Mouse (Mus musculus) midbrain, embryonic 11.5 days (tissue): ENCODE measurements around the gene Chrna1. TPM values are rescaled to one million over a fixed set of nuclear protein-coding genes. Genes with fewer than 3 reads are reported as not detected.

ENCODE experiments used
- ATAC-seq: fragments of 200-750 bp; cut with Nextera tagmentation; 2 replicates; pipeline ENCODE4 v1.8.0; 2017; ENCODE audit warnings: moderate TSS enrichment, moderate library complexity; ENCODE audit not compliant: low FRiP score
- DNase-seq: peaks from one replicate; pipeline ENCODE4 v3.0.0; 2015; ENCODE audit warnings: low spot score; ENCODE audit errors: missing footprints
- H3K27ac ChIP-seq: fragments of 300-500 bp; sonication (generic); 2 replicates; pipeline ENCODE4 v1.5.1; 2014; ENCODE audit warnings: low read depth, low read length
- H3K27me3 ChIP-seq: fragments of 300-500 bp; sonication (generic); 2 replicates; pipeline ENCODE4 v1.6.1; 2014; ENCODE audit warnings: mild to moderate bottlenecking, low read length, moderate library complexity, mixed read lengths; ENCODE audit not compliant: control insufficient read depth, insufficient read depth
- H3K36me3 ChIP-seq: fragments of 300-500 bp; sonication (generic); 2 replicates; pipeline ENCODE4 v1.6.1; 2014; ENCODE audit warnings: mild to moderate bottlenecking, low read length, moderate library complexity, mixed read lengths; ENCODE audit not compliant: control insufficient read depth, insufficient read depth
- H3K4me1 ChIP-seq: fragments of 300-500 bp; sonication (generic); 2 replicates; pipeline ENCODE4 v1.6.1; 2014; ENCODE audit warnings: low read length; ENCODE audit not compliant: control insufficient read depth, insufficient read depth
- H3K4me2 ChIP-seq: fragments of 300-500 bp; sonication (generic); 2 replicates; pipeline ENCODE4 v1.6.1; 2014; ENCODE audit warnings: mild to moderate bottlenecking, moderate library complexity
- H3K4me3 ChIP-seq: fragments of 300-500 bp; sonication (generic); 2 replicates; pipeline ENCODE4 v1.5.1; 2014; ENCODE audit warnings: low read depth, low read length
- H3K9ac ChIP-seq: fragments of 300-500 bp; sonication (generic); 2 replicates; pipeline ENCODE4 v1.6.1; 2014; ENCODE audit warnings: low read length
- H3K9me3 ChIP-seq: fragments of 300-500 bp; sonication (generic); 2 replicates; pipeline ENCODE4 v1.6.1; 2016; ENCODE audit warnings: low read length; ENCODE audit not compliant: control insufficient read depth
- WGBS: fragments of 180-500 bp; shearing (Covaris S2); extraction: QIAGEN DNeasy Blood & Tissue Kit; methylation state at CpG from one replicate; pipeline ENCODE4 v1.1.7; 2014; 5-methylcytosine and 5-hydroxymethylcytosine counted together
- polyA plus RNA-seq: library from polyadenylated mRNA; unstranded; fragments of >200 nt; fragmentation: Nextera tagmentation; extraction: Ambion mirVana; gene quantifications from 2 replicates; pipeline ENCODE4 v1.2.1, GENCODE M21; 2014

The Chrna1 gene
- polyA plus RNA-seq, 1 experiment from 2014 or later: 0.25 TPM

DNA sequence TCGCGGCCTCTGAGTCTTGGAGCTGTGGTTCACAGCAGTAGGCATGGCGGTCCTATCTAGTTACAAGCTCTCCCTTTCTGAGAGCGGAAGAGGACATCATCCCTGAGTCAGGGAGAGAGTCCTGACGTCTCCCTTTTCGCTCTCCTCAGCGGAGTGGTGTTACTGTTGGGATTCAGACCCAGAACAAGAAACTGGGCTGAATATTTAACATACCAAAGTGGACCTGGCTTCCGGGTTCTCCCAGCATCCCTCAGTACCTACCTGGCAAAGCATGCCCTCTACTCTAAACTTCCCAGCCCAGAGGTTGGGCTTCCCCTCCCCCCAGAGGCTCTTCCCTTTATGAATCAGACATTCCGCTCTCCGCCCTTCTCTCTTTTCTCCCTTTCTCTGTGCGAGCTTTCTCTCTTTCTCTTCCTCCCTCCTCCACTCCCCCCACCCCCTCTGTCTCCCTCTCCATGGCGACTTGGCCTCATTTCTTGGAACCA lies 5.3 kb upstream of the Chrna1 start:
- Histone ChIP-seq H3K4me3 (peak overlapping the region; percentile 38), H3K4me2 (peak overlapping the region; percentile 68), H3K27ac (no peak overlapping the region), H3K36me3 (no peaks in the 10 kb centered on the region), H3K4me1 (peaks cover 8% of the 10 kb centered on the region; the same call in 1 of the 2 replicates), H3K27me3 (no peaks in the 10 kb centered on the region), H3K9ac (peak overlapping the region; percentile 54), H3K9me3 (no peaks in the 10 kb centered on the region)
- peak; percentile 92 for DNase-seq
- ATAC-seq: peak; percentile 23; the same call in 1 of the 2 replicates
- 12% methylated on average over 12 of the region's 12 CpGs for WGBS

GRCm38 (mm10) chr2:73584645-73585346 lies 4.7 kb upstream of the Chrna1 start:
- DNase-seq: peak; percentile 98
- ATAC-seq: peak; percentile 82
- Histone ChIP-seq H3K4me3 (peak overlapping the region; percentile 38), H3K4me1 (peaks cover 7% of the 10 kb centered on the region; the same call in 1 of the 2 replicates), H3K36me3 (no peaks in the 10 kb centered on the region), H3K4me2 (peak overlapping the region; percentile 68), H3K27ac (no peak overlapping the region), H3K27me3 (no peaks in the 10 kb centered on the region), H3K9me3 (no peaks in the 10 kb centered on the region), H3K9ac (peak overlapping the region; percentile 54)
- 4% methylated on average over 17 of the region's 18 CpGs for WGBS

- Histone ChIP-seq H3K4me1 (peaks cover 7% of the 10 kb centered on the region; the same call in 1 of the 2 replicates), H3K9me3 (no peaks in the 10 kb centered on the region), H3K4me3 (no peak overlapping the region), H3K27me3 (no peaks in the 10 kb centered on the region; the same call in 1 of the 2 replicates), H3K4me2 (no peak overlapping the region), H3K27ac (no peak overlapping the region), H3K9ac (no peak overlapping the region), H3K36me3 (no peaks in the 10 kb centered on the region)
- WGBS: 86% methylated on average over 5 of the region's 5 CpGs
- DNase-seq: no peak
- no peak for ATAC-seq
Observed at GRCm38 (mm10) chr2:73580720-73581119, 582 bp upstream of the Chrna1 start.

DNA sequence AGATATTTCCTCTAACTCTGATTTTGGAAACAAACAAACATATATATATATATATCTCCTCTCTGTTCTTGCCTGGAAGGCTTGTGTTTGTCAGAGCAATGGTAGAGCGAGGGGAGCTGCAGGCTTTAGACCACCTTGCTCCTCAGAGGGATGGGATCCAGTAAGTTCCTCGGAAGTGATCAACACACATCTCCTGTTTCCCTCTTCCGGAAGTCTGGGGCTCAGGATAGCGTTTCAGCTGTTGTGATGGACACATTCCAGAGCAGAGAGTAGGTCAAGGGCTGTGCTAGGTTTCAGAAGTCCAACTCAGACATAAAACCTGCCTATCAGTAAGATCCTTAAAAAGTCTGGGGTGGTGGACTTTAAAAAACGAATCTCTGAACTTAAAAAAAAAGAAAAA lies 970 bp downstream of the Chrna1 start:
- H3K9me3 ChIP-seq: no peaks in the 10 kb centered on the region
- DNase-seq (no peak), ATAC-seq (no peak)
- H3K4me3 ChIP-seq: no peak overlapping the region
- H3K27ac ChIP-seq: no peak overlapping the region
- WGBS: 74% methylated on average over 5 of the region's 5 CpGs
- no peaks in the 10 kb centered on the region for H3K36me3 ChIP-seq
- H3K4me1 ChIP-seq: no peaks in the 10 kb centered on the region
- H3K9ac ChIP-seq: no peak overlapping the region
- no peak overlapping the region for H3K4me2 ChIP-seq
- no peaks in the 10 kb centered on the region; the same call in 1 of the 2 replicates for H3K27me3 ChIP-seq

DNA sequence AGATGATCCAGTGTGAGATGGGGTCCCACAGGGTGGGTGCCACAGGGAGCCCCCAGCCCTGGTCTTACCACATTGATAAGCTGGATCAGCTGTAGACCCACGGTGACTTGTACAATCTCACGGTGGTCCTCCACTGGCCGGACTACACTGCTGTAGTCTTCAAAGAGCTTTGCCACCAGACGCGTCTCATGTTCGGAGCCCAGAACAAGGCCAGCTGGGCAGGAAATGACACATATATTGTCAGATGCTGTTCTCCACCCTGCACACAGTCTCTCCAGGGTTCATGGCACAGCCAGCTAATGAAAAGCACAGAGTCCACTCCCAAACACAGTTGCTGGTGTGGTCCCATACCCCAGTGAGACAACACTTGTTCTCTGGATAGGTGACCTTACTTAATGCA lies 5.7 kb downstream of the Chrna1 start:
- ATAC-seq (no peak), DNase-seq (no peak)
- H3K9ac ChIP-seq: no peak overlapping the region
- no peaks in the 10 kb centered on the region; the same call in 1 of the 2 replicates for H3K27me3 ChIP-seq
- H3K4me3 ChIP-seq: no peak overlapping the region
- no peaks in the 10 kb centered on the region for H3K36me3 ChIP-seq
- peaks cover 4% of the 10 kb centered on the region; the same call in 1 of the 2 replicates for H3K4me1 ChIP-seq
- H3K4me2 ChIP-seq: no peak overlapping the region
- WGBS: 80% methylated on average over 6 of the region's 6 CpGs
- H3K9me3 ChIP-seq: no peaks in the 10 kb centered on the region
- H3K27ac ChIP-seq: no peak overlapping the region

DNA sequence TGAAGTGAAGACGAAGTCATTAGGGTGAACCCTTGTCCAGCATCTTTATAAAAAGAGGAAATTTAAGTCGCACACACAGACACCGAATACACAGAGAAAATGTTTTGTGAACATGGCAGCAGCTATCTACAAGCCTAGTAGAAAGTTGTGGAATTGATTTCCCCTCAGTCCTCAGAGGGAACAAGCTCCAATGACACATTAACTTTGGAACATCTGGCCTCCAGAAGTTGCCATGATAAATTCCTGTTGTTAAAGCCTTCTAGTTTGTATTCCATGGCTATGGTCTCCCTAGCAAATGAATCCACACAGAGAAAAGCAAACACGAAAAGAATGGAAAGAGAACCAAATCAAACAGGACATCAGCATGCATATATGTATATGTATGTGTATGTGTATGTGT lies 6.6 kb downstream of the Chrna1 start:
- Histone ChIP-seq H3K27me3 (no peaks in the 10 kb centered on the region; the same call in 1 of the 2 replicates), H3K36me3 (no peaks in the 10 kb centered on the region), H3K27ac (no peak overlapping the region), H3K4me2 (no peak overlapping the region), H3K4me3 (no peak overlapping the region), H3K4me1 (peaks cover 4% of the 10 kb centered on the region; the same call in 1 of the 2 replicates), H3K9ac (no peak overlapping the region), H3K9me3 (no peaks in the 10 kb centered on the region)
- DNase-seq (peak; percentile 73), ATAC-seq (no peak)
- WGBS: 86% methylated on average over 4 of the region's 4 CpGs

- peaks cover 4% of the 10 kb centered on the region; the same call in 1 of the 2 replicates for H3K4me1 ChIP-seq
- peak overlapping the region; percentile 26 for H3K4me3 ChIP-seq
- H3K27me3 ChIP-seq: no peaks in the 10 kb centered on the region; the same call in 1 of the 2 replicates
- no peaks in the 10 kb centered on the region for H3K9me3 ChIP-seq
- peak; percentile 95 for ATAC-seq
- 0 out of 2 replicates have a peak overlapping the region, but pooled peaks have one; percentile 25 for H3K27ac ChIP-seq
- WGBS: 31% methylated on average over 23 of the region's 23 CpGs
- H3K36me3 ChIP-seq: no peaks in the 10 kb centered on the region
- no peak overlapping the region for H3K9ac ChIP-seq
- H3K4me2 ChIP-seq: peak overlapping the region; percentile 39
- peak; percentile 97 for DNase-seq
Observed at GRCm38 (mm10) chr2:73572539-73573372, 7.4 kb downstream of the Chrna1 start.

DNA sequence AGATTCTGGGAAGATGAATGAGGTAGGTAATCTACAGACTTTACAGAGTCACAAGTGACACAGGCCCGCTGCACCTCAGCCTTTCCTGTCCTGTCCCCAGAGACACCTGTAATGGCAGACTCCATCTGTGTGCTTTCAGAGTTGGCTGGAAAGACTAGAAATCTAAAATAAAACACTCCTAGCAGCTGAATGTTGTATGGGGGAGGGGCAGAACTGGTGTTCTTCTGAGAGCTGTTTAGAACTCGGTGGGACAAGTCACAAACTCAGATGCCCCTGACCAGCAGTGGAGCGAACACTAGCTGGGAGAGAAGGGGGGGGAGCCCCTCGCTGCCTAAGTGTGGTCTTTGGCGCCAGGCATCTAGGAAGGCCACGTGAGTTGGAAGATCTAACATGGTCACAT lies 8.2 kb downstream of the Chrna1 start:
- Histone ChIP-seq H3K4me2 (no peak overlapping the region), H3K9me3 (no peaks in the 10 kb centered on the region), H3K36me3 (no peaks in the 10 kb centered on the region), H3K4me1 (peaks cover 4% of the 10 kb centered on the region; the same call in 1 of the 2 replicates), H3K4me3 (no peak overlapping the region), H3K27ac (no peak overlapping the region), H3K9ac (no peak overlapping the region), H3K27me3 (no peaks in the 10 kb centered on the region; the same call in 1 of the 2 replicates)
- peak; percentile 75 for DNase-seq
- peak; percentile 28; the same call in 1 of the 2 replicates for ATAC-seq
- WGBS: 66% methylated on average over 6 of the region's 6 CpGs
